ENCODE assay signal across 9 mouse cellular contexts in genomic region chr9:40731591-40732048, GRCm38 (mm10). TPM values are rescaled to one million over a fixed set of nuclear protein-coding genes. Genes with fewer than 3 reads are reported as not detected.
DNase-seq lines count a peak whose midpoint lies in the region; ATAC-seq and TF ChIP-seq lines count a peak whose summit lies in the region.
"Had no signal": no experiment of that assay in that cellular context is flagged by ENCODE, and none has a peak within 500 bp of the region (broad histone marks: within the 10 kb centered on the region; RNA-seq: fewer than 3 reads in every experiment).

No protein-coding gene starts in this region.

- ATAC-seq in heart, embryonic 14.5 days (ENCODE audit: insufficient number of reproducible peaks, insufficient read depth, low FRiP score, low read depth), result no peak
- peak; percentile 51 for ATAC-seq in Patski
- no peak for ATAC-seq in midbrain, embryonic 11.5 days (ENCODE audit: low FRiP score)

- no peak for TF ChIP-seq CTCF in Patski (IDR thresholded peaks at IDR 0.05)

- POLR2A ChIA-PET in Patski (lab: Charles Lee), result interaction anchor here (0.7 to 1.1 kb wide), 2 partner anchors 30 to 91 kb away, joined by 3 read pairs; no protein-coding TSS in a partner anchor

- H3K4me3 ChIP-seq in heart, embryonic 14.5 days (ENCODE audit: control insufficient read depth in 1 of 2, insufficient read depth in 1 of 2, low read depth in 1 of 2, low read length in 2 of 2), result peak overlapping the region; percentile 40 to 45; a peak in 3 of 4 replicates
- peak overlapping the region; percentile 56 for H3K4me3 ChIP-seq in hindbrain, embryonic 10.5 days
- H3K4me3 ChIP-seq in midbrain, embryonic 11.5 days (ENCODE audit: low read depth, low read length), result peak overlapping the region; percentile 12

- H3K4me1 ChIP-seq in heart, embryonic 14.5 days (ENCODE audit: control insufficient read depth in 2 of 2, insufficient read depth in 2 of 2, low read length in 2 of 2), result peaks cover 3 to 8% of the 10 kb centered on the region in 2 experiments; a peak in 3 of 4 replicates
- peaks cover 32% of the 10 kb centered on the region for H3K4me1 ChIP-seq in hindbrain, embryonic 10.5 days (replicated peaks)
- H3K4me1 ChIP-seq in midbrain, embryonic 11.5 days (ENCODE audit: control insufficient read depth, insufficient read depth, low read length), result peaks cover 10% of the 10 kb centered on the region

- H3K27ac ChIP-seq in heart, embryonic 14.5 days (replicated peaks in 1 of 2; ENCODE audit: control insufficient read depth in 1 of 2, insufficient read depth in 1 of 2, low read depth in 2 of 2, low read length in 2 of 2), result peak overlapping the region; percentile 49 to 78
- peak overlapping the region; percentile 93 for H3K27ac ChIP-seq in hindbrain, embryonic 10.5 days
- peak overlapping the region; percentile 42 for H3K27ac ChIP-seq in midbrain, embryonic 11.5 days (ENCODE audit: low read depth, low read length)

- 13% methylated on average over 7 of the region's 7 CpGs for WGBS in heart, embryonic 14.5 days
- WGBS in hindbrain, embryonic 10.5 days, result 11% methylated on average over 7 of the region's 7 CpGs
- 10% methylated on average over 7 of the region's 7 CpGs for WGBS in midbrain, embryonic 11.5 days

- DNase-seq in heart, postnatal 10 days, result no peak
- no peak for DNase-seq in Patski (ENCODE audit: low read depth, low spot score)
- DNase-seq in hindbrain, embryonic 10.5 days (ENCODE audit: low spot score), result no peak
- peak; percentile 88 for DNase-seq in midbrain, embryonic 11.5 days (ENCODE audit: low spot score, missing footprints)
- DNase-seq in retina, embryonic 14.5 days (ENCODE audit: low spot score), result no peak
- DNase-seq in urinary bladder, postnatal 4 days (ENCODE audit: low spot score in 2 of 2), result no peak
- no peak for DNase-seq in c-Kit-positive CD71-positive TER-119-positive erythroid progenitor cells, embryonic 14.5 days (ENCODE audit: low spot score)

- H3K36me3 ChIP-seq in heart, embryonic 14.5 days (ENCODE audit: control insufficient read depth, insufficient read depth, low read length), result no peaks in the 10 kb centered on the region
- no peaks in the 10 kb centered on the region for H3K36me3 ChIP-seq in hindbrain, embryonic 10.5 days
- H3K36me3 ChIP-seq in midbrain, embryonic 11.5 days (ENCODE audit: control insufficient read depth, insufficient read depth, low read length), result no peaks in the 10 kb centered on the region

- H3K9me3 ChIP-seq in heart, embryonic 14.5 days (ENCODE audit: control insufficient read depth, low read length), result 0 out of 2 replicates have a peak, but pooled peaks cover 4% of the 10 kb centered on the region
- H3K9me3 ChIP-seq in hindbrain, embryonic 10.5 days, result no peaks in the 10 kb centered on the region
- H3K9me3 ChIP-seq in midbrain, embryonic 11.5 days (ENCODE audit: control insufficient read depth, low read length), result no peaks in the 10 kb centered on the region

- H3K9ac ChIP-seq in heart, embryonic 14.5 days (ENCODE audit: low read length), result peak overlapping the region; percentile 70
- peak overlapping the region; percentile 54 for H3K9ac ChIP-seq in midbrain, embryonic 11.5 days (ENCODE audit: low read length)

- CTCF ChIA-PET in Patski (lab: Charles Lee), result interaction anchor here (1.1 to 1.2 kb wide), 2 partner anchors 18 to 115 kb away, joined by 3 read pairs; no protein-coding TSS in a partner anchor

- in situ Hi-C loops in Patski (cut with MboI; ENCODE audit: low pct_unique_long_range_greater_than_20kb), result loop anchor here (25.0 kb wide), 1 partner anchor 319 kb away; no protein-coding TSS in a partner anchor

- peak overlapping the region; percentile 77 for H3K4me2 ChIP-seq in heart, embryonic 14.5 days (ENCODE audit: low read length)
- H3K4me2 ChIP-seq in midbrain, embryonic 11.5 days, result peak overlapping the region; percentile 47

- intact Hi-C loops in heart, postnatal 10 days (cut with DNase I), result no loop called here

- H3K27me3 ChIP-seq in heart, embryonic 14.5 days (ENCODE audit: control insufficient read depth, insufficient read depth, low read length), result no peaks in the 10 kb centered on the region
- no peaks in the 10 kb centered on the region for H3K27me3 ChIP-seq in Patski
- H3K27me3 ChIP-seq in hindbrain, embryonic 10.5 days (ENCODE audit: insufficient read depth, poor library complexity, severe bottlenecking), result no peaks in the 10 kb centered on the region
- no peaks in the 10 kb centered on the region for H3K27me3 ChIP-seq in midbrain, embryonic 11.5 days (ENCODE audit: control insufficient read depth, insufficient read depth, low read length)

RNA-seq across cellular contexts. Expression of gene Clmp, which starts 45.9 kb away (rescaled TPM):
- polyA plus RNA-seq in heart, embryonic 14.5 days (2014; fragmentation: Nextera tagmentation; extraction: Ambion mirVana), result 8.9 and 13.4 TPM in 2 replicates
- 1 to 10 TPM; 4.8 to 7.8 TPM for total RNA-seq in heart, postnatal 10 days (2021)
- 0.06 TPM for polyA plus RNA-seq in Patski (2021)
- polyA plus RNA-seq in hindbrain, embryonic 10.5 days (2016; fragmentation: Nextera tagmentation; extraction: Ambion mirVana), result 33.7 and 37.0 TPM in 2 replicates
- 26.2 and 29.7 TPM in 2 replicates for polyA plus RNA-seq in midbrain, embryonic 11.5 days (2014; fragmentation: Nextera tagmentation; extraction: Ambion mirVana)
- total RNA-seq: MEL had no signal

Comparison
In these comparisons a context has a peak if more than half of its experiments do, and no peak if none do; other contexts are left out.
1. H3K27ac ChIP-seq: peak in every context shown above with its lines; median percentile 93 in hindbrain, embryonic 10.5 days; 64 in heart, embryonic 14.5 days; 42 in midbrain, embryonic 11.5 days.